Mouse (Mus musculus): ENCODE data around the gene Slc38a6. TPM values are rescaled to one million over a fixed set of nuclear protein-coding genes. Genes with fewer than 3 reads are reported as not detected.

Gene Slc38a6
- total and polyA plus RNA-seq, 3 experiments = 7.0 to 15.4 (median 10.2) TPM

GRCm38 (mm10) chr12:73401520-73402130 is 115.0 kb downstream of the Slc38a6 start:
- Histone ChIP-seq H3K27me3 (replicated peaks) (no peaks in the 10 kb centered on the region), H3K79me2 (replicated peaks; ENCODE audit: control insufficient read depth, extremely low read depth, insufficient read depth, poor library complexity, severe bottlenecking) (no peaks in the 10 kb centered on the region), H3K9me3 (replicated peaks; ENCODE audit: low read length) (no peaks in the 10 kb centered on the region), H3K36me3 (replicated peaks in 1 of 2; ENCODE audit: control insufficient read depth in 1 of 2, insufficient read depth in 1 of 2, low read length in 1 of 2) (no peaks in the 10 kb centered on the region), H3K4me3 (replicated peaks in 1 of 3; ENCODE audit: low read depth in 2 of 3, low read length in 2 of 3, poor library complexity in 1 of 3) (no peak overlapping the region), H3K4me2 (ENCODE audit: insufficient read depth, low read depth, poor library complexity, severe bottlenecking) (no peak overlapping the region), H3K27ac (ENCODE audit: insufficient read depth, low read depth) (no peak overlapping the region), H3K9ac (ENCODE audit: insufficient read depth, low read depth) (no peak overlapping the region), H3K4me1 (ENCODE audit: control insufficient read depth in 1 of 2, insufficient read depth in 2 of 2) (peaks cover 0 to 22% of the 10 kb centered on the region in 2 experiments; a peak in 2 of 4 replicates)
- dilution Hi-C loops (cut with MboI; ENCODE audit: extremely low pct_ligation_motif_present, extremely low pct_unique_long_range_greater_than_20kb, low sequenced_read_pairs) = no loop called here
- DNase-seq (ENCODE audit: extremely low read depth) = no peak
- TF ChIP-seq TCF12 (IDR thresholded peaks at IDR 0.05; ENCODE audit: low read depth, low read length) = no peak
- TF ChIP-seq POLR2A (IDR thresholded peaks at IDR 0.05; ENCODE audit: low read depth, low read length) = no peak
- no peak for TF ChIP-seq ZKSCAN1 (IDR thresholded peaks at IDR 0.05; ENCODE audit: borderline replicate concordance, low read depth, low read length)
- no peak for TF ChIP-seq MXI1 (IDR thresholded peaks at IDR 0.05; ENCODE audit: low read depth, low read length)
- no peak for TF ChIP-seq E2F4 (IDR thresholded peaks at IDR 0.05; ENCODE audit: insufficient replicate concordance, low read depth, low read length)
- no peak for TF ChIP-seq UBTF (IDR thresholded peaks at IDR 0.05; ENCODE audit: low read depth, low read length)
- TF ChIP-seq GABPA (IDR thresholded peaks at IDR 0.05; ENCODE audit: insufficient replicate concordance, low read depth, low read length) = no peak
- TF ChIP-seq SMC3 (IDR thresholded peaks at IDR 0.05; ENCODE audit: low read depth, low read length) = no peak
- no peak for TF ChIP-seq MAX (IDR thresholded peaks at IDR 0.05; ENCODE audit: low read length)
- no peak for TF ChIP-seq JUN (IDR thresholded peaks at IDR 0.05; ENCODE audit: insufficient read depth, low read depth, low read length)
- TF ChIP-seq HCFC1 (IDR thresholded peaks at IDR 0.05; ENCODE audit: low read depth, low read length) = no peak
- TF ChIP-seq CHD1 (IDR thresholded peaks at IDR 0.05; ENCODE audit: low read depth, low read length) = no peak
- no peak for TF ChIP-seq PAX5 (IDR thresholded peaks at IDR 0.05; ENCODE audit: low read length)
- no peak for TF ChIP-seq ZC3H11A (IDR thresholded peaks at IDR 0.05; ENCODE audit: low read depth, low read length)
- no peak for TF ChIP-seq USF1 (IDR thresholded peaks at IDR 0.05; ENCODE audit: low read depth, low read length)
- in situ Hi-C loops (cut with MboI; ENCODE audit: low pct_ligation_motif_present, low pct_unique_long_range_greater_than_20kb, low sequenced_read_pairs) = no loop called here

- no peaks in the 10 kb centered on the region for H3K9me3 ChIP-seq (replicated peaks; ENCODE audit: low read length)
- H3K4me2 ChIP-seq (ENCODE audit: insufficient read depth, low read depth, poor library complexity, severe bottlenecking) = no peak overlapping the region
- H3K4me3 ChIP-seq (replicated peaks in 1 of 3; ENCODE audit: low read depth in 2 of 3, low read length in 2 of 3, poor library complexity in 1 of 3) = no peak overlapping the region
- in situ Hi-C loops (cut with MboI; ENCODE audit: low pct_ligation_motif_present, low pct_unique_long_range_greater_than_20kb, low sequenced_read_pairs) (no loop called here), dilution Hi-C loops (cut with MboI; ENCODE audit: extremely low pct_ligation_motif_present, extremely low pct_unique_long_range_greater_than_20kb, low sequenced_read_pairs) (no loop called here)
- no peak for DNase-seq (ENCODE audit: extremely low read depth)
- peaks cover 0 to 22% of the 10 kb centered on the region in 2 experiments; a peak in 2 of 4 replicates for H3K4me1 ChIP-seq (ENCODE audit: control insufficient read depth in 1 of 2, insufficient read depth in 2 of 2)
- no peaks in the 10 kb centered on the region for H3K79me2 ChIP-seq (replicated peaks; ENCODE audit: control insufficient read depth, extremely low read depth, insufficient read depth, poor library complexity, severe bottlenecking)
- H3K27ac ChIP-seq (ENCODE audit: insufficient read depth, low read depth) = no peak overlapping the region
- H3K9ac ChIP-seq (ENCODE audit: insufficient read depth, low read depth) = no peak overlapping the region
- H3K36me3 ChIP-seq (replicated peaks in 1 of 2; ENCODE audit: control insufficient read depth in 1 of 2, insufficient read depth in 1 of 2, low read length in 1 of 2) = no peaks in the 10 kb centered on the region
- TF ChIP-seq ZKSCAN1 (IDR thresholded peaks at IDR 0.05; ENCODE audit: borderline replicate concordance, low read depth, low read length) = no peak
- TF ChIP-seq MAFK (IDR thresholded peaks at IDR 0.05; ENCODE audit: insufficient replicate concordance, low read length) = no peak
- no peak for TF ChIP-seq ZC3H11A (IDR thresholded peaks at IDR 0.05; ENCODE audit: low read depth, low read length)
- H3K27me3 ChIP-seq (replicated peaks) = no peaks in the 10 kb centered on the region
Measured at GRCm38 (mm10) chr12:73402137-73402712, 115.6 kb downstream of the Slc38a6 start.
